Mouse (Mus musculus): Measurements from ENCODE around the gene Pcolce.
A peak's percentile ranks its signal among the peaks of the same experiment; 100 is the strongest.
"Not testable (repeated sequence)": the region's sequence is repeated elsewhere in the genome, so short reads cannot be mapped to it uniquely, and the experiment has no call there.

The Pcolce gene

DNA sequence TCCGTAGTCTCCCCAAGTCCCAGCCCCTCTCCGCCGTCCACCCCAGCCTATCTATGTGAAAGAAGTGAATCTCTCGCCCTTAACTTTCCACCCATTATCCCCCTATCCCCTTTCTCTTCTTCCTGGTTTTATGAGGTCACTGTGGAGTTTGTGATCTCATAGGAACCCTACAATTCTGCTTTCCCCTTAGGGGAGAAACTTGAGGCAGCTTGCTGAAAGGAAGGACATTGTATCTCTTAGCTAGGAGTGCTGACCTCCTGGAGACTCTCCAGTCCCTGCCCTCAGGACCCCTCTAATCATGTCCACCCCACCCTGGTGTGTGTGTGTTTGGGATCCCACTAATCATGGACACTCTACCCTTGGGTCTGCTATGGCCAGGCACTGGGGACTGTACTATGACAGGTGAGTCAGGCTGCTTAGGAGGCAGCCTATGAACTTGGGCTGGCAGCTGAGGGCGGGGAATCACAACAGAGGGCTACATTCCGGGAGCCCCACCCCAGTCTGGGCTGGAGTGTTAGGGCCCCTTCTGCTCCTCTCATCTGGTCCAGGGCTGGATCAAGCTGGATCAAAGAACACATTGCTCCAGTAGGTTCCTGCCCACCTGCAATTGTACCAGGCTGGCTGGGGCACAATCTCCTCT lies 16.4 kb upstream of the Pcolce start:
- no peak for DNase-seq (ENCODE audit: low read depth in 2 of 2, low spot score in 2 of 2)

DNA sequence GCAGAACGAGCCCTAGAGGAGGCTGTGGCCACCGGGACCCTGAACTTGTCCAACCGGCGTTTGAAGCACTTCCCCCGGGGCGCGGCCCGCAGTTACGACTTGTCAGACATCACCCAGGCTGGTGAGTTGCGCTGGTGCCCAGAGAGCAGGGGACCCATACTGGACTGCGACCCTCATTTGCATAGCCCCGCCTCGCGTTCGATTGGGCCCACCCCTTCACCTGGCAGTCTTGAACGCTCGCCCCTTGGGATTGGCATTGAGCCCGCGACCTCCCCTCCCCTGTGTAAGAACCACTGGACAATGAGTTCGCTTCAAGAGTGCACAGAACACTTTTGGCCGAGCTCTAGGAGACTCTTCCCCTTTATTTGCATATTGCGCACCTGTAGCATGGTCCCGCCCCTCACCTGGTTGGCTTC lies 15.7 kb upstream of the Pcolce start:
- DNase-seq (ENCODE audit: low read depth in 2 of 2, low spot score in 2 of 2): no peak

DNA sequence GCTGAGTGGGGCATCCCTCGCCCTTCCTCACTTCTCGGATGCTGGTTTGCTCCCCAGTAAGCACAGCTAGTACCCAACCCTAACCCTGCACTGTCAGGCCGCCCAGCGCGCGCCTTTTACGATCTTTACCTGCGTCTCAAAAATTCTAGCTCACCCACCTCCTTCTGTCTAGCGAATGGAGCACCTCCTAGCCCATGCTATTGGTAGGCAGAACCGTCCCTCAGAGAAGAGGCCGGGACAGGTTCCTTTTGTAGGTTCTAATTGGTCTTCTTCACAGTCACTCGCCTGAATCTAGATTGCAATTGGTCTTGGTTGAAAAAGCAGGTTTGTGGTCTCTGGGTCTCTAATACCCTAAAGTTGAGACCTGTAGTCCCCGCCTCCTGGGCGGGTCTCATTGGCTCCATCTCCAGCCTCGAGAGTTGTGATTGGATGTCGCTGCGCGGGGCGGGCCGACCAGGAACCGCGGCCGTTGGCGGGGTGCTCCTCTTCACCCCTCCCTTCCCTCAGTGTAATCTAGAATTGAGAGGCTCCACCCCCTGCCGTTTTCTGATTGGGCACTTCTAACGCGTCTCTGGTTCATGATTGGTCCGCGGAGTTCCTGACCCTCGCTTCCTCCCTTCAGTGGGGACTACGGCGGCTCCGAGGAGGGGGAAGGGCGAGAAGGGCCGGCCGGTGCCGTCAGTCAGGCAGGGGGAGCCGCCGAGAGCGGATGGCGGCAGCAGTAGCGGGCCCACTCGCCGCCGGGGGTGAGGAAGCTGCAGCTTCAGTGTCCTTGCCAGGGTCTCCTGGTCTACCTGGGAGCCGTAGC lies 15.1 kb upstream of the Pcolce start, which contains the start of the genes Fbxo24, Lrch4 and Gm20605:
TSS of gene Fbxo24 (minus strand) at position 505 of the 808 bp plus-strand sequence.
TSS of gene Lrch4 (plus strand) at position 624 of the 808 bp plus-strand sequence.
TSS of gene Gm20605 (plus strand) at position 678 of the 808 bp plus-strand sequence.
- peak; percentile 99 for DNase-seq (ENCODE audit: low read depth in 2 of 2, low spot score in 2 of 2)

DNA sequence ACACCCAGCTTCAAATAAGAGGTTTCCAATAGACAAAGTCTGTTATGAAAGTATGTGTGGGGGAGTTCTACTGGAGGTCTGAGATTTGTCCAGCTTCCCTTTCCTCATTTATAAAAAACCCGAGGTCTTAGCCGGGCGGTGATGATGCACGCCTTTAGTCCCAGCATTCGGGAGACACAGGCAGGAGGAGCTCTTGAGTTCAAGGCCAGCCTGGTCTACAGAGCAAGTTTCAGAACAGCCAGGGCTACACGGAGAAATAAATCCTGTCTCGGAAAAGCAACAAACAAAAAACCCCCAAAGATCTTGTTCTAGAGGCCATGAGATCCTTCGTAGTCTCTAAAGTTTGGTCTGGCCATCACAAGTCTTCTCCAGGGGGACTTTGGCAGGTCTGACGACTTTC lies 14.4 kb upstream of the Pcolce start:
- no peak for DNase-seq (ENCODE audit: low read depth in 2 of 2, low spot score in 2 of 2)

DNA sequence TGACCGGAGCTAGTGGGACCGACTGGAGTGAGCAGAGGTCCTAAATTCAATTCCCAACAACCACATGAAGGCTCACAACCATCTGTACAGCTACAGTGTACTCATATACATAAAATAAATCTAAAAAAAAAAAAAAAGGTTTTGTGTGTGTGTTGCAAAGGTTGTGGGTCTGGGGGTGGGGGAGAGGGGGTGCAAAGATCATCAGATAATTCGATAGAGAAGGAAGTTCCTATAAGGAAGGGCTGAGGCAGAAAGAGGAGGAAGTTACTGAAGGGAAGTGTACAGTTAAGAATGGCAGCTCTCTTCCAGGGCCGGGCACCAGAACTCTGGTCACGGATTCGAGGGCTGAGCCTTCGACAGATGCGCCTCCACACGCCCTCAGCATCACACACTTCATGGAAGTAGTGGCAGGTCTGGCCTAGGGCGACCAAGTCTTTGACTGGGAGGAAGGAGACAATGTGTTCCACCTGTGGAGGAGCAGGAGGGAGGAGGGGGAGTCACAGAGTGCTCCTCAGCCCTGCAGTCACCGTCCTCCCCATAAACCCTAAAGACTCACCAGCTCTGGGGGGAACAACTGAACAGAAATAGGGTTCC lies 10.4 kb upstream of the Pcolce start:
- DNase-seq (ENCODE audit: low read depth in 2 of 2, low spot score in 2 of 2): no peak

DNA sequence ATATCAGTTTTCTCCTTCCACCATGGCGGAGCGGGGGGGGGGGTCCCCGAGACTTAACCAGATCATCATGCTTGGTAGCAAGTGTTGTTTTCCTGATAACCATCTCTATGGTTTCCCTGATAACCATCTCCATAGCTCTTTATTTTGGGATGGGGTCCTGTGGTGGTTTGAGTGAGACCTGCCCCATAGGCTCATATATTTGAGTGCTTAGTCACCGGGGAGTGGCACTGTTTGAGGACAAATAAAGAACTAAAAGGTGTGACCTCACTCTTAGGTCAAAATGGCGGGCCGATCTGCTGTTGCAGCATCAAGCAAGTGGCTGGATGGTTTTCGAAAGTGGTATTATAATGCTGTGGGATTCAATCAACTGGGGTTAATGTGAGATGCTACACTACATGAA lies 1.8 kb upstream of the Pcolce start:
- no peak for DNase-seq (ENCODE audit: low read depth in 2 of 2, low spot score in 2 of 2)

DNA sequence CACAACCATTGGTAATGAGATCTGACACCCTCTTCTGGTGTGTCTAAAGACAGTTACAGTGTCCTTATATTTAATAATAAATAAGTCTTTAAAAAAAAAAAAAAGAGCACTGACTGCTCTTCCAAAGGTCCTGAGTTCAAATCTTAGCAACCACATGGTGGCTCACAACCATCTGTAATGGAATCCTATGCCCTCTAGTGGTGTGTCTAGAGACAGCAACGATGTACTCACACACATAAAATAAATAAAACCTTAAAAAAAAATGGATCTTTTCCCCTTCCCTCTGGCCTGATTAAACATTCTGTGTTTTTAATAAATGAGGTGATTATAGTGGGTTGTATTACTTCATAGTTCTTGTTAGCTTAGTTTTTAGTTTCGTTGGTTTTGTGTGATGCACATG lies 1.3 kb upstream of the Pcolce start:
- DNase-seq (ENCODE audit: low read depth in 2 of 2, low spot score in 2 of 2): not testable (repeated sequence)

DNA sequence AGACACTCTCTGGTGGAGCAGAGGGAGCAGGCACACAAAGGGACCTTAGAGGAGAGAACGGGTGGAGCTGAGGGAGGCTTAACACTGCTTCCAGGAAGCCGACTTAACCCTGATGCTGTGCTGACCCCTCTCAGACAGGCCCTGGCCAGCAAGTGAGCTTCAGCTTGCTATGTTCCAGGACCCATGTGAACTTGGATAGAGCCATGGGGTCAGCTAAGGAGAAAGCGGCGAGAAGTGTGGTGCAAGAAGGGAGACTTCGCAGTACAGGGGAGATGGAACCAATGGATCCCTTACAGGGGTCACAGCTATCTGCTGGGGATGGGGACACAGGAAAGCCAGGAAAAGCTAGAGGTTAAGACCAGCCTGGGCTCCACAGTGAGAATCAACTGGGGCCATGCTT lies 508 bp downstream of the Pcolce start:
- no peak for DNase-seq (ENCODE audit: low read depth in 2 of 2, low spot score in 2 of 2)

DNA sequence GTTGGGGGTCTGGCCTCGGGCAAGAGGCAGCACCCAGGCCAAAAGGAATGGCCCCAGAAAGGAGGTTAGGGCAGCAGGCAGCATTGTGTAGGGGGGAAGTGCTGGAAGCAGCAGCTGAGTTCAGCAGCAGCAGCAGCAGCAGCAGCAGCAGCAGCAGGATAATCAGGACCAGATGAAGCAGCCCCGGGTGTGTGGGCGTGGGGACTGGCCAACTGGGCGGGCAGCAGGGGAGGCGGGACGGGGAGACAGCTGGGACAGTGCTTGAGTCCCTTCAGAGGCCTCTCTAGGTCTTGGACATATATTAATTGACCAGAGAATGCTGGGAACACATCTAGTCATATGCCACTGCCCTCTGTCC lies 2.4 kb downstream of the Pcolce start:
- no peak for DNase-seq (ENCODE audit: low read depth in 2 of 2, low spot score in 2 of 2)

DNA sequence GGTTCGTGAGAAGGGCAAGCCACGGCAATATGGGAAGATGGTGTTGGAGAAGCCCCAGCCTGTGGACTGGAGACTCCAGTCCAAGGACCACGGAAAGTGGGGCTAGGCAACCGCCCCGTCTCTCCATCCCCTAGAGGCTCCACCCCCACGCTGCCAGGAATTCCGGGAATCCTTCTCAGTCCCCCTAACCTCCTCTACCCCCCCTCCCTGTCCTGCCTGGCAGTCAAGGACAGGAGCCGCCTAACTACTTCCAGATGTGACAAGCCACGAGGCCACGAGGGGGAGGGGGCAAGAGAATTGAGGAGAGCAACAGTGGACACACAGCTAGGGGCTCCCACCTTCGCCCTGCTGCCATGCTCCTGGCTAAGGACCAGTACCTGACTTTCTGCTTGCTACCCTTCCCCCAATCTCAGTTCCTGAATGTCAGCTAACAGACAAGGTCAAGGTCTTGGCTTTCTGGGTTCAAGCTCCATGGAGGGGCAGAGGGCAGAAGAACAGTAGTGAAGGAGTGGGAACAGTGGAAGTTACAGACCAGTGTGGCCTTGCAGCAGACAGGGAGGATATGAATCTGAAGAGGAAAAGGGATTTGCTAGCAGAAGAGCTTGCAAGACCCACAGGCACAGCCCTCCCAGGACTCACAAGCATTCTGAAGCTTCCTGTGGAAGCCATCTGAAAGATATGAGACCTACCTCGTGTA lies 2.9 kb downstream of the Pcolce start:
- DNase-seq (ENCODE audit: low read depth in 2 of 2, low spot score in 2 of 2): no peak

DNA sequence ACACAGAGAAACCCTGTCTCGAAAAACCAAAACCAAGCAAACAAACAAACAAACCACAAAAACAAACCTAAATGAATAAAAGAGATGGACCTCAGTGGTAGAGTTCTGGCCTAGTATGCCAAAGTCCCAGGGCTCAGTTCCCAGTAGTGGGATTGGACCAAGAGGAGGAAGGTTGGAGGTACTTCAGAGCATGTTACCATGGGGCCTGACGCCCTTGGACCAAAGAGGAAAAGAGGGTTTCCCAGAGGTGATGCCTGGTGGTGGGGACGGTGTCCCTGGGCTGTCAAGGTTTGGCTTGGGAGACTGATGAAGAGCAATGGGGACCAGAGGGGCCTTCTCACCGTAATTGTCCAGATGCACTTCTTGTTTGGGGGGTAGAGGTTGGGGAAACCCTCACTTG lies 3.5 kb downstream of the Pcolce start:
- DNase-seq (ENCODE audit: low read depth in 2 of 2, low spot score in 2 of 2): no peak

DNA sequence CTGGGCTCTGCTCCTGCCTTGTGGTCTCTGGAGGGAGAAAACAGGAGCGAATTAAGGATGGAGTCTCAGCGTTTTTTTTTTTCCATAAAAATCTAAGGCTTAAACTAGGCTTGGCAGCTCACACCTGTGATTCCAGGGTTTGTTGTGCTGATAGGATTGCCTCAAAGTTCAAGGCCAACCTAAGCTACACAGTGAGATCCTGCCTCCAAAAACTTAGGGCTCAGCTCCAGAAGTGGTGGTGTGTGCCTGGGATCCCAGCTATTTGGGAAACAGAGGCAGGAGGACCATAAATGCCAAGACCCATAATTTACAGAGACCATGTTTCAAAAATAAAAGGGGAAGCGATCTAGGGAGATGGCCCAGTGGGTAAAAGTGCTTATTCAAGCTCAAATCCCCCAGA lies 4.3 kb downstream of the Pcolce start:
- no peak for DNase-seq (ENCODE audit: low read depth in 2 of 2, low spot score in 2 of 2)

DNA sequence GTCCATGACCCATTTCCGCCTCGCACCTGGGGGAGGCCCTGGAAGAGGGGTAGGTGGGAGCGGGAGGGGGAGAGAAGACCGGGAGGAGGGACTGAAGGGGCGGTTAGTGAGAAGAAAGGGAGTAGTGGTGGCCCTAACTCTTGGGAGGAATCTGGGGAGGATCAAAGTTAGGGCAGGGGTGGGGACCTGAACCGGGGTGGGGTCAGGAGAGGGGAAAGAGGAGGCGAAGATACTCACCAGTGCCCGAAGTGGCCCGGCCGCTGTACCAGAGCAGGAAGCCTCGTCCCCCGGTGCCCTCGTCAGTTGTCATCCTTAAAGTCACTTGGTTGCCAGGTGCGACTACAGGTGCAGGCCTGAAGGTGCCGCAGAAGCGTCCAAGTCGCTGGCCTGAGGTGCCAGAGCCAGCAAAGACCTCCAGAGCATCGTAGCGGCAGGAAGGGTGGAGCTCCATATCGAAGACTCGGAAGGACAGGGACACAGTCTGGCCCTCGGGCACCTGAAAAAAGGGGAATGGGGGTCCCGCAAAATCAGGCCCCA lies 4.9 kb downstream of the Pcolce start:
- DNase-seq (ENCODE audit: low read depth in 2 of 2, low spot score in 2 of 2): no peak

DNA sequence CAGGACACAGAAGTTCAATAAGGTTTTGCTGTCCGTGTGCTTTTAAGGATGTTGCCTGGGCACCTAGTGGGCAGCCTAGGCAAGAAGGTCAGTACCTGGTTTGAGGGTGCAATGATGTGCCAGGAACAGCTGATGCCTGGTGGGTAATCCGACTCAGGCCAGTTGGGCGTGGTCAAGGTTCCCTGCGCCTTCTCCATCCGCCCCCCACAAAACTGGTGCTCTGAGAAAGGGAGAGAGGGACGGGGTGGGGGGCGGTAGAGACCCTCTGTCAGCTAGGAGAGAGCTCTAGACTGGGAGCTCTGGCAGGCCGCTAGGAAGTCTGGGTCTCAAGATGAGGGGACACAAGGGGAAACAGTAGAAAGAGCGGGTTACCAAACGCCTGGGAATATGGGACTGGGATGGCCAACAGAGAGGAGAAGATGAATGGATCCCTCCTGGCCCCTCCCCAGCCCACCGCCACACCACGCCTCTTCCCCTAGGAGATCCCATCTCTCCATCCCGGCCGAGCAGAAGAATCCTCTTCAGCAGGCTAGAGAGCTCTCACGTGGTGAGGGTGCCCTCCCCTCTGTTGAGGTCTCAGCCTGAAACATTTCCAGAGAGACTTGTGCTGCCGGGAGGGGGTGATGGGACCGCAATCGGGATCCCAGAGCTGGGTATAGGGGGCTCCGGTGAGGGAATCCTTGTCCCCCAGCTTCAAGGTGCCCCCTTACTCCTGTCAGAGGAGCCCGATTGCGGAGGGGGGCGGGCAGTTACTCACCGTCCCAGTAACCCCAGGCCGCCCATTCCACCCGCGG lies 5.5 kb downstream of the Pcolce start:
- DNase-seq (ENCODE audit: low read depth in 2 of 2, low spot score in 2 of 2): no peak

DNA sequence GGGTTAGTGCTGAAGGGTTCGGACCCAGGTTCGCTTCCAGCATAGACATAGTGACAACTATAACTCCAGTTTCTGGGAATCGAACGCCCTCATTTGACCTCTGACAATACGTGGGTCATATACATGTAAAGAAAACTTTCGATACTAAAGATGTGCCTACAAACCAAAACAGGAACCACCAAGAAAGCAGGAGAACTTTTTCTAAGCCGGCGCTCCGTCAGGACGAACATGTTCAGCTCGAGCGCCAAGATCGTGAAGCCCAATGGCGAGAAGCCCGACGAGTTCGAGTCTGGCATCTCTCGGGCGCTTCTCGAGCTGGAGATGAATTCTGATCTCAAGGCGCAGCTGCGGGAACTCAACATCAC lies 12.2 kb downstream of the Pcolce start:
- no peak for DNase-seq (ENCODE audit: low read depth in 2 of 2, low spot score in 2 of 2)

DNA sequence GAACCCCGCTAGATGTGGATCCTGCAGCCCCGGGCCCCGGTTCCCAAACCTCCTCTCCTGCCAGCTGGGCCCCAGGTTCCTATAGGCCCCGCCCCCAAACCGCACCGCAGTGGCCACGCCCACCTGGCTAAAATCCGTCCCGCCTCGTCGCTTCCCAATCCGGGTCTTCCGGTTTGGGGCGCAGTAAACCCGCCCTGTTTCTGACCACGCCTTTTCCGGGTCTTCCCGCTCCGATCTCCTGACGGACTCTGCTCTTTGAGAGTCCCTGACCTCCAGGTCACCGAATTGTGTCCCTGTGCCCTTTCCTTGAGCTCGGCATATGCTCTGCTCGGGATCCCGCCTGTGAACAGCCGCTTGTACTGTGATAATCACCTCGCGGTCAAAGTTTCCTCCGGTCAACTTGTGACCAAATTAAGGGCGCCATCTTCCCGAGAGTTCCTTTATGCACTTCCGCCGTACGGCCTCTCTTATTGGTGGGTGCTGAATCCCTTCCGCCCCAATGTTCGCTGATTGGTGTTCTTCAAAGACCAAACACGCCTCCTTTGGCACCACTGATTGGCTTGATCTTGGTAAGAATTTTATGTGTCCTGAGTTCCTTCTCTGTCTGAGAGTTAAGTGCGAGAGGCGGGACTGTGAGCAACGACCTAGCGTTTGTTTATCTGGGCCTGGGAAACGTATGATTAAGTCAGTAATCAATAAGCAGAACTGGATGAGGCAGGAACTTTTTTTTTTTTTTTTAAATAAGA lies 12.8 kb downstream of the Pcolce start, which contains the start of gene Mospd3:
TSS of gene Mospd3 (minus strand) at position 440 of the 746 bp plus-strand sequence.
- peak; percentile 89 to 95 for DNase-seq (ENCODE audit: low read depth in 2 of 2, low spot score in 2 of 2)

DNA sequence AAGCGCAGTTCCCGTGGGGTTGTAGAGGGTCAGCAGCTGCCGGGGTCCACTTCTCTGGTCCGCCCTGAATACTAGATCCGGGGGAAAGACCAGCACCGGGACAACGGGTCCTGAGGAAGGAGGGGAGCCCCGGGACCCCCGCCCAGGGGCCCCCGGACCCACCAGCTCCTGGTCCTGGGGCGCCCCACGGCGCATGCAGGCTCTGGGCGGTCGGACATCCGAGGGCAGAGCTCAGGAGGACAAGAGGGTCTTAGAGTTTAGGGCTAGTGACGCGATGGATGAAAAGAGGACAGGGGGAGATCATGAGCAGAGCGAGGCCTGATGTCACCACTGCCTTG lies 13.3 kb downstream of the Pcolce start:
- no peak for DNase-seq (ENCODE audit: low read depth in 2 of 2, low spot score in 2 of 2)

DNA sequence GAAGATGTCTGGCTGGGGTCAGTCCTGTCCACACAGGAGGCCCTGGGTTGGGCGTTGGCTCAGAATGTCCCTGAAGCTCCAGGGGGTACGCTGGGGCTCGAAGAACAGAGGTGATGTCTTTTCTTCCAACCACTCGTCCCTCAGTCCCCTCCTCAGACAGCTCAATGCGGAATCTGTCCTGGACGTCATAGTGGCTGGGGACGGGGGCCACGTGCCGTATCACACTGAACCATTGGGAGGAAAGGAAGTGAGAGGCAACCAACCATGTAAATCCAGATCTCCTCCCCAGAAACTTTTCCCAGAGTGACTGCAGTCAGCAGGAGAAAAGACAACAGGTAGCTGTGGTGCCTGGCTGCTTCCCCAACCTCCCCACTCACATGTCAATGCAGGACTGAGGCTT lies 14.0 kb downstream of the Pcolce start:
- DNase-seq (ENCODE audit: low read depth in 2 of 2, low spot score in 2 of 2): no peak

DNA sequence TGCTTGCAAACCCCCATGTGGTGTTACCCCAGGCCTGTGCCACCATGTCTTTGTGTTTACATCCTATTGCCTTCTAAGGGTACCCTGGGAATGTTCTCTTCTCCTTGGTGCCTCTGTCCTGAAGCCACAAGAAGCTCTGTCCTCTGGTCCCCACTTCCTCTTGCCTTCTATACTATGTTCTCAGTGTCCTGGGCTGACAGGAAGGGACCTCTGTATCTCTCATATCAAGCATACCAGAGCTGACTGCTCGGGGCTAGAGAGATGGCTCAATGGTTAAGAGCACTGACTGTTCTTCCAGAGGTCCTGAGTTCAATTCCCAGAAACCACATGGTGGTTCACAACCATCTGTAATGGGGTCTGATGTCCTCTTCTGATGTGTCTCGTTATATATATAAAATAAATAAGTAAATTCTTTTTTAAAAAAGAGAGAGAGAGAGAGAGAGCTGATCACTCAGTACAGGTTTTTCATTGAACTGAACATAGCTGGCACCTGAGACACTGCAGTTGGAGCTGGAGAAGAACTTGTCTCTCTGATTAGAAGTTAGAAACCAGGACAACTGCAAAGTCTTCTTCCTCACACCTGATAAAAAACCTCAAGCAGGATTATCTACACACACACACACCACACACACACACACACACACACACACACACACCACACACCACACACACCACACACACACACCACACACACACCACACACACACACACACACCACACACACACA lies 15.3 kb downstream of the Pcolce start:
- DNase-seq (ENCODE audit: low read depth in 2 of 2, low spot score in 2 of 2): no peak

Data from CD8-positive naive resting alpha-beta T cell, adult 2 months (primary cell).